Mouse (Mus musculus) adrenal gland, postnatal 4 days (tissue): Measurements from ENCODE around the gene Dab1. TPM values are rescaled to one million over a fixed set of nuclear protein-coding genes. Genes with fewer than 3 reads are reported as not detected.

Experiments used
- DNase-seq, 2 experiments: peaks; one replicate each; pipeline ENCODE4 v3.0.0; 2021 to 2022; ENCODE audit warnings: low spot score in 2 of 2, mixed read lengths in 2 of 2
- total RNA-seq, 2 experiments: library from RNA; stranded (reverse); gene quantifications; 2 replicates each; pipeline ENCODE4 v1.2.3; 2021

Dab1 gene
- total RNA-seq, 2 experiments from 2014 or later, result 2.1 to 4.3 TPM

- no peak for DNase-seq
Measured at GRCm38 (mm10) chr4:104714925-104715519, 1095.9 kb downstream of the Dab1 start.

GRCm38 (mm10) chr4:104715857-104716256 lies 1096.7 kb downstream of the Dab1 start:
- no peak for DNase-seq

GRCm38 (mm10) chr4:104716506-104716905 lies 1097.3 kb downstream of the Dab1 start:
- no peak for DNase-seq

GRCm38 (mm10) chr4:104718973-104719795 lies 1100.0 kb downstream of the Dab1 start:
- peak in 1 of 2 experiments; percentile 19 for DNase-seq

GRCm38 (mm10) chr4:104723527-104724045 lies 1104.4 kb downstream of the Dab1 start:
- DNase-seq, result no peak

- DNase-seq, result no peak
Measured at GRCm38 (mm10) chr4:104724258-104724657, 1105.1 kb downstream of the Dab1 start.

GRCm38 (mm10) chr4:104725673-104726072 lies 1106.5 kb downstream of the Dab1 start:
- no peak for DNase-seq

- DNase-seq, result no peak
Measured at GRCm38 (mm10) chr4:104729185-104729584, 1110.0 kb downstream of the Dab1 start.

- DNase-seq, result no peak
Measured at GRCm38 (mm10) chr4:104746500-104746899, 1127.3 kb downstream of the Dab1 start.

GRCm38 (mm10) chr4:104754090-104754489 lies 1134.9 kb downstream of the Dab1 start:
- no peak for DNase-seq

- no peak for DNase-seq
Measured at GRCm38 (mm10) chr4:104760878-104761624, 1141.9 kb downstream of the Dab1 start.

- DNase-seq, result no peak
Measured at GRCm38 (mm10) chr4:104766065-104766464, 1146.9 kb downstream of the Dab1 start, which contains the start of gene C8b. Gene C8b, plus strand, starts transcription at chr4:104766317.

GRCm38 (mm10) chr4:104768190-104768589 lies 1149.0 kb downstream of the Dab1 start:
- DNase-seq, result no peak

- no peak for DNase-seq
Measured at GRCm38 (mm10) chr4:104769602-104770001, 1150.4 kb downstream of the Dab1 start.

- no peak for DNase-seq
Measured at GRCm38 (mm10) chr4:104770331-104770730, 1151.2 kb downstream of the Dab1 start.

- DNase-seq, result no peak
Measured at GRCm38 (mm10) chr4:104775601-104776000, 1156.4 kb downstream of the Dab1 start.

GRCm38 (mm10) chr4:104779460-104779859 lies 1160.3 kb downstream of the Dab1 start:
- no peak for DNase-seq

- no peak for DNase-seq
Measured at GRCm38 (mm10) chr4:104781441-104781840, 1162.3 kb downstream of the Dab1 start.

- DNase-seq, result no peak
Measured at GRCm38 (mm10) chr4:104782346-104782745, 1163.2 kb downstream of the Dab1 start.

- no peak for DNase-seq
Measured at GRCm38 (mm10) chr4:104792111-104792510, 1173.0 kb downstream of the Dab1 start.
